Mouse (Mus musculus): ENCODE results near the gene Pbld2. TPM values are rescaled to one million over a fixed set of nuclear protein-coding genes. Genes with fewer than 3 reads are reported as not detected.

Pbld2 gene
- total RNA-seq, 2 experiments from 2014 or later: 3.2 to 6.4 TPM

DNA sequence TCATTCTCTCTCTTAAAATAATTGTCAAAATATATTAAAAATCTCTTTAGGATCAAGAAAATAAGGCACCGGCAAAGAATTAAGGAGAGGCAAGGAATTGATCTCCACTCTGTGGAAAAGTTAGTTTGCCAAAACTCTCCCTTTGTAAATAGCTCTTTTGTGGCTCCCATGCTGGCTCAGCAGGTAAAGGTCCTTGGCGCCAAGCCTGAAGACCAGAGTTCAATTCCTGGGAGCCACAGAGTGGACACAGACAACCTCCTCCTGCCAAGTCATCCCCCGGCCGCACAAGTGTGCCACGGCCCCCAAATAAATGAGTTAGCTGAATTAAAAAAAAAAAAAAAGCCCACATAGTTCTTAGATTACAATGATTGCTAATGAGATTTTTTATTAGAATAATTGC is 38.6 kb downstream of the Pbld2 start:
- DNase-seq: no peak

DNA sequence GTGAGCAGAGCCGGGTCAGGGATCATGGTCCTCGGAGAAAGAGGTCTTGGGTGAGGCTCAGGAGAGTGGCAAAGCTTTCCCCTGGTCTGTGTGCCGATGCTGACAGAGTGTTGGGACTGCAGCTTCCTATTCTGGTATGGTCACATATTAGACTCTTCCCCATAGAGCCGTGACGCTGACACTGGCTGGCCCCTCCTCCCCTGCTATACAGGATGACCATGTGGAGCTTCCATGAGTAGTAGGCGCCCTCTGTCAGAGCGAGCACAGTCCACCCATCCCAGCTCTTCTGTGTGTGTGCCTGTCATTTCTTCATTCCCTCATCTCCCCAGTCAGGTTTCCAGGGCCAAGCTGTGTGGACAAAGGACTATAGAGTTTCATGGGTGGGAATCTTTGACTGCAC is 39.2 kb downstream of the Pbld2 start:
- DNase-seq: no peak

DNA sequence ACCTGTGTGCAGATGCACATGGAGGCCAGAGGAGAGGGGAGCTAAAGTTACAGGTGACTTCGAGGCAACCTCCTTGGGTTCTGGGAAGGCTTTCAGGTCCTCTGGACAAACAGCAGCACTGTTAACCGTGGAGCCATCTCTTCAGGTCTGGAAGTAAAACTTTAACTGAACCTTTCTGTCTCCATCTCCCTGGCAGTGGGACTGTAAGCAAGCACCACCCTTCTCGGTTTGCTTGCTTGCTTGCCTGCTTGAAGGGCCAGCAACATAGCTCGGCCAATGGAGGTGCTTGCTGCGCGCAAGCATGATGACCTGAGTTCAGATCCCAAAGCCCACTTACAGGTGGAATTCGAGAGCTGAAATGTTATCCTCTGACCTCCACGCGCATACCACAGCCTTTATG is 40.4 kb downstream of the Pbld2 start:
- DNase-seq: no peak

DNA sequence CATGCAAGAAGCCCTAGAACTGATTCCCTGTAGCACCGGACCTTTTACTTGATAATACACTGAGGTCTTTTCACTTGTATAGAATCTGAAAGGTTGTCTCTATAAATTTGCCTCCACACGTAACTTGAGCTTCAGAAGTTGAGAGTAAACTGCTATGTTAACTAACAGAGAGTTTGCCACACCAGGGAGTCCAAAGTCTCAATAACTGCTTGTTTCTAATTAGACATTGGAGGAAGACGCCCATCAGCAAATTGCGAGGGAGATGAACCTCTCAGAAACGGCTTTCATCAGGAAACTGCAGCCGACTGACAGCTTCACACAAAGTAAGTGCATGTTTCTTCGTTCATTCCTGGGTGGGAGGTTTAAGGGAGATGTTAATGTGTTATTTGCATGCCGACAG is 41.4 kb downstream of the Pbld2 start:
- no peak for DNase-seq

DNA sequence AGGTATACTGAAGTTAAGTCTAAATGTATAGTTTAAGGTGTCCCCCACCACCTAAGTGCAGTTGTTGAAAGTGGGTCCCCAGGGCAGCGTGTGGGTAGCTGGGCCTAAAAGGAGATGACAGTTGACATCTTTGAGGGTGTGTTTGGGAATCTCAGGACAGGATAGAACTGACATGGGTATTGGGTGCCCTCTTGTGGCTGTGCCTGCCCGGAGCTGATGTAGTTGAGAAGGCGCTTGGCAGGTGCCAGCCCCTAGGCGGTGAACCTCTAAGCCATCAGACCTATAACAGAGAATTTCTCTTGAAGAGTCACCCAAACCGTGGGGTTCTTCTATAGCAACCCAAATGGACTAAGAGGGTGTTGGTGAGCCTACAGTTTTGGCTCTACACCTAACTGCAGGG is 41.9 kb downstream of the Pbld2 start:
- peak; percentile 87 for DNase-seq

DNA sequence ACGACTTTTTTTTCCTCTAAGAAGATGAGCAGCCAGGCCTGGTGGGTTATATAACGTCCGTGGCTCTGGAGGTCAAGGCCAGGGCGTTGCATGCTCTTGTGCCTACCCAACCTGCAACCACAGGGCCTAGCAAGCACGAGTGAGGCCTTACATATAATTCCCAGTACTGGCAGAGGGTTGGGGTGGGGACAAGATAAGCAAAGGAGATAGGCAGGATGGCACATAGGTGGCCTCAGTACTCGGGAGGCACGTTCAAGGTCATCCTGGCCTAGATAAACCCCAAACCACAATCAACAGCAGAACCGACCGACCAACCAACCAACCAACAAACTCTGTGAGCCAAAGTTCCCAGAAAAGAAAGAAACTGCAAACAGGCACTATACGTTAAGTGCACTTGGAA is 62.2 kb downstream of the Pbld2 start:
- no peak for DNase-seq

DNA sequence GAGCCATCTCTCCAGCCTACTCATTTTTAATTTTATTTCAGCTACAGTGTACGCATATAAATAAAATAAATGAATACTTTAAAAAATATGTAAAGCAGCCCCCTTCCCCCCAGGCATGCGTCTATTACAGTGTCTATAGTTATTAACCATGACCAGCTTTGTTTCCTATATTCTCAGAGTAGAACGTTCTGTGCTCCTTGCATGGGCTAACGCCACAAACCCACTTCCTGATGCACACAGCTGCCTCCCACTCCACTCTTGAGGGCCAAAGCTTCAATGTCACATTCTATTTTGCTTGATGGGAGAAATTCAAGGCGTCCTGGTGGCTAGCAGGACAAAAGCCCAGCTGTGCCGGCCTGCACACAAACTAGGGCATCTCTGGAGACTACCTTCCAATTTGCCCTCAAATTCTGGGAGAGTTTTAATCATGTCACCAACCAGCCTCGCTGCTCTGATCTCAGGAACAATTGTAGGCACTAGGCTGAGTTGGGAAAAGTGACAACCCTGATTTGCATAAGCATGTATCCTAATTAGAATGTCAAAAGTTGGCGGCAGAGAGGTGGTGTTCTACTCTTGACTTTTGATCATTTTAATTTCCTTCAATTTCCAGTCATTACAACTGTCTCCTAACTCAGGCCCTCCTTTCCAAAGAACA is 65.1 kb downstream of the Pbld2 start:
- DNase-seq: no peak

DNA sequence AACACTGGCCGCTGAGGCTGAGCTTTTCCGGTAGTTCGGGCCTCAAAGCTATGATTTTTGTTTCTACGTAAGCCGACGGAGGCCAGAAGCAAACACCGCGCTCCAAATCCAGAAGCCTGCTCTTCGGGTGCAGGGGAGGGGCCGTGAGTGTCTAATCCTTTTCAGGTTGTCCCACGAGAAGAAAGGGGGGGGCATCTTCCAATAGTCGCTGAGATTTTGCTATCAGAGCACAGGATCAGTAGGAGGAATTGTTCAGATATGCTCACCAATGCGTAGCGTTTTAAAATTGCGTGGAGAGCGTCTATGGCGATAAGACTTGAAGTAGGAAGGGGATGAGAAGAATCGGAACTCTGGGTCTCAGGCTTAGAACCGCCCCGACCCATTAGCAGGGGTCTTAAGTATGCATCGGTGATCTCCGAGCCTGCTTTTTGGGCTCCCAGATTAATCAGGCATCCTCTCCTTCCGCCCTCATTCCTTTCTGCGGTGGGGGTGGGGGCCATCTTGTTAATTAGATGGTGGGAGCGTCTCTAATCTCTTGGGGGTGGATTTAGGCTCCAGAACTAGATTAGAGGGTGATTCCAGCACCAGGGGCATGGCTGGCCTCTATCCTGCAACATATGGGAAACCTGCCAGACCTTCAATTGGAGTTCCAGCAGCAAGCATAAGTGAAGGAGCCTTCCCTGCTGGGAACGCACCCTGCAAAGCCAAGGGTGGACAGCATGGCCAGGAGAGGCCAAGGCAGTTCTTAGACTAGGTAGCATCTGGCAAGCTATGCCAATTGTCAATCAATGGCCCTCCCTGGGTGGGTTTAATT is 65.8 kb downstream of the Pbld2 start:
- peak; percentile 19 for DNase-seq

DNA sequence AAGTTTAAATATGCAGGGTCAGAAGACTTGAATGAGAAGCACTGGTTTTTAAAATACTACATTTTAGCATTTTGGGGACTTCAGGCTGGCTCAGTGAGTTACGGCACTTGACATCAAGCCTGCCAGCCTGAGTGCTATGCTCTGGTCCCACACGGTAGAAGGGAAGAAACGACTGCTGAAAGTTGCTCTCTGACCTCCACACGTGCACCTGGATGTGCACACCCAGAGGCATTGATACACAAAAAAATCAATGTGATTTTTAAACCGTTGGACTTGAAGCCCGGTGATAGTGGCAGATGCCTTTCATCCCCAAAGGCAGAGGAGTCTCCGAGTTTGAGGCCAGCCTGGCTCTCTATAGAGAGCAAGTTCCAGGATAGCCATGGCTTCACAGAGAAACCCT is 67.8 kb downstream of the Pbld2 start:
- DNase-seq: no peak

DNA sequence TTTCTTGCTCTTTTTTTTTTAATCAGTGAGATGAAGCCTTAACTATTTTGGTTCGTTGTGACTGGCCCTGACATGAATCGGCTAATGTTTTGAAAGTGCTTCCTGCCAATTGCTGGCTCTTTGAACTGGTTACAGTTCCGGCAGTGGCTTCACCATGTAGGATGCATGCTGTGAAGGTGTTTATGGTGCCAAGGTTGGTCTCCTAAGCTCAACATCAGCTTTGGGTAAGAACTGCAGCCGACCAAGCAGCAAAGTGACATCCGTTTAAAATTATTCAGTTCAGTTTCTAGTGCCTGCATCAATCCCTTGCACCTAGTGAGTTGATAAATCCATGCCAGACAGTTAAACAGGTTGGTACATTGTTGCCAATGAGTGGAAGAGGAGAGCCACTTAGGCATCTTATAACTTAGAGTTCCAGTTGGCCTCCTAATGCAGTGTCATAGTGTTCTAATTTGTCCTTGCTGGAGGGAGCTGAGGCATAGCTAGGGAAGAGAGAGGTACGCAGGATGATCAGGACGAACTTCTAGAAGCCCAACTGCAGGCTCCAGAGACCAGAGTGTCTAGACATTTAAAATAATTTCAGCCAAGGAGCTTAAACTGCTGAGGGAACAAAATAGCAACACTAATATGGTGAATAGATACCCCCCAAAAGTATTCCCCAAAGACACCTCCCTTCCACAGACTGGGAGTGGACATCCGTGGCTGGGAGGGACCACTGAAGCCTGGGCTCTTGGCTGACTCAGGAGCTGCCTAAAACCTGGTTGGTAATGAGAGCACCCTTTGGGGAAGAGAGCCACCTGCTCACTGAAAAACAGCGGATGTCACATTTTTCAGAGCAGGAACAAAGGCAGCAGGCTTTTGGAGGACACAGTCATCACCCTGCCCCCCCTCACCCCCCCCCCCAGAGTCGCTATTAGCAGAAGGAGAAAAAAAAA is 68.8 kb downstream of the Pbld2 start:
- DNase-seq: no peak

DNA sequence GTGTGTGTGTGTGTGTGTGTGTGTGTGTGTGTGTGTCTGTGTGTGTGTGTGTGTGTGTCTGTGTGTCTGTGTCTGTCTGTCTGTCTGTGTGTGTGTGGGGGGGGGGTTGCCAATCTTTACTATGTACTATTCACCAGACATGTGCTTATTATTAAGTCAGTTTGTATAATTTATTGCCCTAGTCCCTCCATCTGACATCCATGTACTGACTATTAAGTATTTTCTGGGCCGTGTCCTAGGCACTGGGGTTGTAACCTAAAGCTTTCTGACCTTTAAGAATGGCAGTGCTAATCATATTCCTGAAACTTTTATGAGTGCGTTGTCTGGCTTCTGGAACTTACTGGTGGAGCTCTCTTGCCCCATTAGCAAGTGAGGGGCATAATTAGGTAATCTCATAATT is 72.6 kb downstream of the Pbld2 start:
- DNase-seq: no peak

DNA sequence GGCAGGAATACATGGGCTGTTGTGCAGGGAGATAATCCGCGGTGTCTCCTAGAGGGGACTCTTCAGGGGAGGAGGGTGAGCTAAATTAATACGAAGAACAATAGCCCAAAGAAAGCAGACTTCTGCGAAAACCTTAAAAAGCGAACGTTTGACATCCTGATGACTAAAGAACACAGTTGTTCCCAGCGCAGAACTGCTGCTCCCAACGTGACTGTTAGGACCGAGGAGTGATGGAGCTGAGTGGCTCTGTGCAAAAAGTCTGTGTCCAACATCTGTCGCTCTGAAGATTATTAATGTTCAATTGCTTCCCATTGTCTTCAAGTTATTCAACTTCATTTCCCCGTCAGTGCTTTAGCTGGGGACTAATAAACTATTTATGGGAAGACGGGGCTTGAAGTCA is 74.1 kb downstream of the Pbld2 start:
- no peak for DNase-seq

DNA sequence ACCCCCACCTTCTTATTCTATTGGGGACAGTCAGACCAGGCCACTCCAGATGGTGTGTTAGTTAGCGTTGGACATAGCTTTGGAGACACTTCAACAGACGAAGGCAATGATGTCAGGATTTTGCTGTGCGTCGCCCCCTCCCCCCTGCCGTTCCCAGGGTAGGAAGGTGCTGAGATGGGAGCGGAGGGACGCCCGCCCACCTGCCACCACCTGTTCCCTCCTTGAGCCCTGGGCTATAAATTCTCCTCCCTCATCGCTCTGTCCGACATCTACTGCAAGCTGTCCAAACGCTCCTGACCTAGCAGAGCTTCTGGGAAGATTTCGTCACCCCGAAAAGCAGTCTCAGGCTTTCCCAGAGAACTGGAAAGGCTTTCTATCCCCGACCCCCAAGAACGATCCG is 75.4 kb downstream of the Pbld2 start, which contains the start of gene Atoh7:
Atoh7 (plus strand) TSS at position 131 of the 400 bp plus-strand sequence.
- DNase-seq: no peak

DNA sequence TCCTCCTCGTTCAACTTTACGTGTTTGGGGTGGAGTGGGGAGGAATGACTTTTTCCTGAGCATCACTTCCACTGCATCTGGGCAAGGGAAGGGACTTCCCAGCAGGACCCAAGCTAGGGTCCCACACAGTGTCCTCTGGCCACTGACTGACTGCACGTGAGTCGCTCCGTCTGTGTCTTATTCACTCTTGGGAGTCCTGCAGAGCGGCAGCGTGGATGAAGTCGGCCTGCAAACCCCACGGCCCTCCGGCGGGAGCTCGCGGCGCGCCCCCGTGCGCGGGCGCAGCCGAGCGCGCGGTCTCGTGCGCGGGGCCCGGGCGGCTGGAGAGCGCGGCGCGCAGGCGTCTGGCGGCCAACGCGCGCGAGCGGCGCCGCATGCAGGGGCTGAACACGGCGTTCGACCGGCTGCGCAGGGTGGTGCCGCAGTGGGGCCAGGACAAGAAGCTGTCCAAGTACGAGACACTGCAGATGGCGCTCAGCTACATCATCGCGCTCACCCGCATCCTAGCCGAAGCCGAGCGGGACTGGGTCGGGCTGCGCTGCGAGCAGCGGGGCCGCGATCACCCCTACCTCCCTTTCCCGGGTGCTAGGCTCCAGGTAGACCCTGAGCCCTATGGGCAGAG is 75.9 kb downstream of the Pbld2 start:
- DNase-seq: peak; percentile 64

DNA sequence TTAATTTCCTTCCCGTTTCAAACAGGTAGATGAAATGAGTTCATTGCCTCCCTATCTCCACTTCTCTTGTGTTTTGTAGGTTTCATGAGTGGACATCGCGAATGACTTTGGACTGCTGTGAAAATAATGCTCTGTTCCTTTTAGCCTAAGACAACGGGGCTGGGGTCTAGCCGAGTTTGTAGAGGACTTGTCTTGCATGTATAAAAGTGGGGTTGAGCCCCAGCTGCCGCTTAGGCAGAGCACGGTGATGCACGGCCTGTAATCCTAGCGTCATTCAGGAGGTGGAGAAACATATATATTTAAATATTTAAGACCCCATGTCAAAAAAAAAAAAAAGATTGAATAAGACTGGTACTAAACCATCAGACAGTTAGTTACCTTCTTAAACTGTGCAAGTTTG is 76.5 kb downstream of the Pbld2 start:
- DNase-seq: no peak

Other genes with a start within 250 kb of the Pbld2 start
- 10 to 100 TPM; 67.4 to 75.2 TPM for gene Ccar1, start 232.0 kb upstream of the Pbld2 start, total RNA-seq (2021)
- gene Tet1, start 115.3 kb upstream of the Pbld2 start, total RNA-seq (2021): 10 to 100 TPM in 1 of 2 experiments, 1 to 10 TPM in 1; 7.3 to 12.8 TPM
- gene Slc25a16, start 103.7 kb upstream of the Pbld2 start, total RNA-seq (2021): 10 to 100 TPM; 41.5 to 45.3 TPM
- gene Dna2, start 77.3 kb upstream of the Pbld2 start, total RNA-seq (2021): 1 to 10 TPM; 3.7 to 6.7 TPM
- 10 to 100 TPM; 14.8 to 30.7 TPM for gene Rufy2, start 44.1 kb upstream of the Pbld2 start, total RNA-seq (2021)
- gene Hnrnph3, start 98 bp upstream of the Pbld2 start, total RNA-seq (2021): 10 to 100 TPM; 36.4 to 51.7 TPM
- gene Pbld1, start 35.8 kb downstream of the Pbld2 start, total RNA-seq (2021): 10 to 100 TPM; 13.0 to 31.0 TPM
- not detected for gene Atoh7, start 75.3 kb downstream of the Pbld2 start, total RNA-seq (2021)
- 10 to 100 TPM in 1 of 2 experiments, 1 to 10 TPM in 1; 3.8 to 14.6 TPM for gene Mypn, start 179.6 kb downstream of the Pbld2 start, total RNA-seq (2021)
- gene Herc4, start 219.5 kb downstream of the Pbld2 start, total RNA-seq (2021): 10 to 100 TPM; 76.3 to 89.6 TPM